Mouse (Mus musculus) layer of hippocampus, adult 2 months (tissue): ENCODE measurements around the gene Gm42417. TPM values are rescaled to one million over a fixed set of nuclear protein-coding genes. Genes with fewer than 3 reads are reported as not detected.

Source experiments
- DNase-seq, 2 experiments: peaks; one replicate each; pipeline ENCODE4 v3.0.0; 2022; ENCODE audit warnings: low spot score in 2 of 2
- H3K27ac ChIP-seq: fragments of 200-600 bp; 2 replicates; pipeline ENCODE4 v1.8.1; 2022
- H3K4me3 ChIP-seq: fragments of 200-600 bp; 2 replicates; pipeline ENCODE4 v1.8.1; 2022; ENCODE audit warnings: mild to moderate bottlenecking
- CTCF ChIP-seq: fragments of 200-600 bp; conservative IDR thresholded peaks from 2 replicates; pipeline ENCODE4 v1.8.1; 2022; ENCODE audit warnings: antibody characterized with exemption, mild to moderate bottlenecking, moderate library complexity
- microRNA-seq, 2 experiments: library from miRNA; unstranded; fragments of <30 nt; microRNA quantifications; one replicate each; pipeline ENCODE4 v1.2.0; 2021
- total RNA-seq, 2 experiments: library from RNA; stranded (reverse); gene quantifications; 2 replicates each; pipeline ENCODE4 v1.2.3; 2021

Gm42417 gene
- total RNA-seq, 2 experiments from 2014 or later, result not detected

- no peak for TF ChIP-seq CTCF
- no peak for DNase-seq
- Histone ChIP-seq H3K27ac (no peak overlapping the region), H3K4me3 (no peak overlapping the region)
Measured at GRCm38 (mm10) chr1:36487111-36487510, 52.1 kb downstream of the Gm42417 start.

GRCm38 (mm10) chr1:36485080-36485479 lies 54.1 kb downstream of the Gm42417 start:
- H3K27ac ChIP-seq, result no peak overlapping the region
- DNase-seq, result no peak
- H3K4me3 ChIP-seq, result no peak overlapping the region
- no peak for TF ChIP-seq CTCF

GRCm38 (mm10) chr1:36483825-36484224 lies 55.4 kb downstream of the Gm42417 start:
- no peak for TF ChIP-seq CTCF
- Histone ChIP-seq H3K4me3 (no peak overlapping the region), H3K27ac (no peak overlapping the region)
- DNase-seq, result no peak

Small RNA genes lying within 50 kb of the gene (microRNA-seq; reads per million reads assigned to microRNA genes)
- gene Gm47280, result 0 reads per million in 2 experiments

Other genes with a start within 250 kb of the Gm42417 start
- 10 to 100 TPM; 15.1 to 15.4 TPM for gene Arid5a, start 231.7 kb downstream of the Gm42417 start, total RNA-seq
- gene Kansl3, start 170.2 kb downstream of the Gm42417 start, total RNA-seq, result 10 to 100 TPM; 76.1 to 76.8 TPM
- not detected for gene Fer1l5, start 167.1 kb downstream of the Gm42417 start, total RNA-seq
- gene Lman2l, start 94.2 kb downstream of the Gm42417 start, total RNA-seq, result 10 to 100 TPM; 73.2 to 77.2 TPM
- 10 to 100 TPM; 16.9 to 17.2 TPM for gene Cnnm4, start 67.8 kb downstream of the Gm42417 start, total RNA-seq
- 10 to 100 TPM; 33.1 to 38.1 TPM for gene Cnnm3, start 27.6 kb downstream of the Gm42417 start, total RNA-seq
- 10 to 100 TPM in 1 of 2 experiments, 1 to 10 TPM in 1; 6.8 to 10.3 TPM for gene Ankrd23, start 2.5 kb downstream of the Gm42417 start, total RNA-seq
- gene Ankrd39, start 8.0 kb upstream of the Gm42417 start, total RNA-seq, result 10 to 100 TPM; 13.4 to 13.7 TPM
- 10 to 100 TPM; 13.4 to 13.6 TPM for gene Sema4c, start 18.9 kb upstream of the Gm42417 start, total RNA-seq
- gene Fam178b, start 143.8 kb upstream of the Gm42417 start, total RNA-seq, result not detected
- gene Cox5b, start 152.0 kb upstream of the Gm42417 start, total RNA-seq, result 100 to 1,000 TPM; 610 to 649 TPM
- 1 to 10 TPM in 1 of 2 experiments, under 1 TPM in 1; 0.96 to 1.4 TPM for gene 4933424G06Rik, start 170.7 kb upstream of the Gm42417 start, total RNA-seq
- 100 to 1,000 TPM; 248 to 282 TPM for gene Actr1b, start 175.0 kb upstream of the Gm42417 start, total RNA-seq
- gene Zap70, start 222.4 kb upstream of the Gm42417 start, total RNA-seq, result 1 to 10 TPM; 3.9 to 5.0 TPM